Mouse (Mus musculus) forebrain, embryonic 11.5 days (tissue): Measurements from ENCODE around the gene Gm10228. TPM values are rescaled to one million over a fixed set of nuclear protein-coding genes. Genes with fewer than 3 reads are reported as not detected.

Source experiments
- polyA plus RNA-seq: library from polyadenylated mRNA; unstranded; fragments of >200 nt; fragmentation: Nextera tagmentation; extraction: Ambion mirVana; gene quantifications from 2 replicates; pipeline ENCODE4 v1.2.1, GENCODE M21; 2014

The Gm10228 gene
- polyA plus RNA-seq, 1 experiment from 2014 or later: not detected

Other genes with a start within 250 kb of the Gm10228 start
- not detected in 2 replicates for gene Gm20741, start 229.3 kb downstream of the Gm10228 start, polyA plus RNA-seq
- not detected in 2 replicates for gene Krtap15, start 221.3 kb downstream of the Gm10228 start, polyA plus RNA-seq
- gene Krtap14, start 215.3 kb downstream of the Gm10228 start, polyA plus RNA-seq: not detected in 2 replicates
- gene Krtap19-1, start 172.1 kb downstream of the Gm10228 start, polyA plus RNA-seq: not detected in 2 replicates
- not detected in 2 replicates for gene Krtap19-2, start 167.2 kb downstream of the Gm10228 start, polyA plus RNA-seq
- gene Krtap19-3, start 163.4 kb downstream of the Gm10228 start, polyA plus RNA-seq: not detected in 2 replicates
- gene Krtap19-4, start 156.4 kb downstream of the Gm10228 start, polyA plus RNA-seq: not detected in 2 replicates
- not detected in 2 replicates for gene Krtap19-5, start 145.0 kb downstream of the Gm10228 start, polyA plus RNA-seq
- gene Krtap19-9b, start 109.2 kb downstream of the Gm10228 start, polyA plus RNA-seq: not detected in 2 replicates
- gene Krtap16-3, start 78.6 kb downstream of the Gm10228 start, polyA plus RNA-seq: not detected in 2 replicates
- not detected in 2 replicates for gene Krtap22-2, start 30.7 kb downstream of the Gm10228 start, polyA plus RNA-seq
- gene Gm10229, start 26.2 kb downstream of the Gm10228 start, polyA plus RNA-seq: not detected in 2 replicates
- gene Krtap6-1, start 9.8 kb downstream of the Gm10228 start, polyA plus RNA-seq: not detected in 2 replicates
- not detected in 2 replicates for gene Krtap6-5, start 6.4 kb upstream of the Gm10228 start, polyA plus RNA-seq
- not detected in 2 replicates for gene 1110025L11Rik, start 22.5 kb upstream of the Gm10228 start, polyA plus RNA-seq
- not detected in 2 replicates for gene Krtap6-3, start 42.5 kb upstream of the Gm10228 start, polyA plus RNA-seq
- not detected in 2 replicates for gene Gm6358, start 99.4 kb upstream of the Gm10228 start, polyA plus RNA-seq
- gene Gm10061, start 109.6 kb upstream of the Gm10228 start, polyA plus RNA-seq: not detected in 2 replicates
- not detected in 2 replicates for gene Gm9789, start 116.5 kb upstream of the Gm10228 start, polyA plus RNA-seq
- gene Gm7735, start 128.0 kb upstream of the Gm10228 start, polyA plus RNA-seq: not detected in 2 replicates
- gene 1110057P08Rik, start 133.3 kb upstream of the Gm10228 start, polyA plus RNA-seq: not detected in 2 replicates
- gene Krtap20-2, start 164.4 kb upstream of the Gm10228 start, polyA plus RNA-seq: not detected in 2 replicates